Mouse (Mus musculus) testis, adult 2 months (tissue): ENCODE data around the gene Ccdc124. TPM values are rescaled to one million over a fixed set of nuclear protein-coding genes. Genes with fewer than 3 reads are reported as not detected.
A peak's percentile ranks its signal among the peaks of the same experiment; 100 is the strongest.

ENCODE experiments used
- H3K27ac ChIP-seq: fragments of 200-500 bp; 2 replicates; pipeline ENCODE4 v1.5.1; 2012; ENCODE audit warnings: low read depth, low read length; ENCODE audit not compliant: control insufficient read depth, insufficient read depth
- H3K27me3 ChIP-seq: fragments of 200-500 bp; 2 replicates; pipeline ENCODE4 v1.6.1; 2012; ENCODE audit warnings: mild to moderate bottlenecking, low read length, moderate library complexity; ENCODE audit not compliant: control insufficient read depth, insufficient read depth
- H3K36me3 ChIP-seq: fragments of 200-500 bp; 2 replicates; pipeline ENCODE4 v1.6.1; 2012; ENCODE audit warnings: mild to moderate bottlenecking, low read length; ENCODE audit not compliant: control insufficient read depth, insufficient read depth
- H3K4me1 ChIP-seq: fragments of 200-500 bp; 2 replicates; pipeline ENCODE4 v1.6.1; 2012; ENCODE audit warnings: low read length; ENCODE audit not compliant: control insufficient read depth, insufficient read depth
- H3K4me3 ChIP-seq: fragments of 200-500 bp; 2 replicates; pipeline ENCODE4 v1.5.1; 2012; ENCODE audit warnings: low read depth, mild to moderate bottlenecking, low read length, moderate library complexity, mixed read lengths; ENCODE audit not compliant: control insufficient read depth
- CTCF ChIP-seq: fragments of 200-500 bp; IDR thresholded peaks from 2 replicates; pipeline ENCODE4 v1.5.1; 2012; ENCODE audit warnings: low read depth, mild to moderate bottlenecking, inconsistent platforms, low read length, moderate library complexity; ENCODE audit not compliant: control insufficient read depth, insufficient read depth, insufficient replicate concordance
- POLR2A ChIP-seq: fragments of 200-500 bp; IDR thresholded peaks from 2 replicates; pipeline ENCODE4 v1.6.1; 2012; ENCODE audit warnings: low read depth, mild to moderate bottlenecking, inconsistent platforms, low read length, moderate library complexity; ENCODE audit not compliant: control insufficient read depth
- polyA plus RNA-seq: library from polyadenylated mRNA; depleted of rRNA; stranded (reverse); fragments of >200 nt; gene quantifications from 2 replicates; pipeline ENCODE4 v1.2.3, GENCODE M21; 2012

Ccdc124 gene
- polyA plus RNA-seq, 1 experiment: 51.3 TPM

- TF ChIP-seq POLR2A: no peak
- TF ChIP-seq CTCF: no peak
- no peak overlapping the region for H3K27ac ChIP-seq
- H3K36me3 ChIP-seq: no peaks in the 10 kb centered on the region; the same call in 1 of the 2 replicates
- no peak overlapping the region for H3K4me3 ChIP-seq
- H3K27me3 ChIP-seq: no peaks in the 10 kb centered on the region
- H3K4me1 ChIP-seq: peaks cover 21% of the 10 kb centered on the region
These were observed 21.2 kb upstream of the Ccdc124 start for GRCm38 (mm10) chr8:70894771-70895545.

- H3K27ac ChIP-seq: no peak overlapping the region
- H3K4me1 ChIP-seq: peaks cover 21% of the 10 kb centered on the region
- no peaks in the 10 kb centered on the region; the same call in 1 of the 2 replicates for H3K36me3 ChIP-seq
- H3K4me3 ChIP-seq: no peak overlapping the region
- H3K27me3 ChIP-seq: no peaks in the 10 kb centered on the region
- TF ChIP-seq POLR2A (no peak), CTCF (no peak)
These were observed 20.6 kb upstream of the Ccdc124 start for GRCm38 (mm10) chr8:70894385-70894720.

GRCm38 (mm10) chr8:70893656-70894384 is 20.1 kb upstream of the Ccdc124 start:
- Histone ChIP-seq H3K36me3 (no peaks in the 10 kb centered on the region; the same call in 1 of the 2 replicates), H3K4me3 (no peak overlapping the region), H3K27ac (no peak overlapping the region), H3K27me3 (no peaks in the 10 kb centered on the region), H3K4me1 (peaks cover 21% of the 10 kb centered on the region)
- TF ChIP-seq CTCF: peak; percentile 44; the same call in 1 of the 2 replicates
- TF ChIP-seq POLR2A: no peak

GRCm38 (mm10) chr8:70892896-70893655 is 19.3 kb upstream of the Ccdc124 start:
- no peaks in the 10 kb centered on the region for H3K27me3 ChIP-seq
- peaks cover 18% of the 10 kb centered on the region for H3K4me1 ChIP-seq
- no peak for TF ChIP-seq POLR2A
- TF ChIP-seq CTCF: no peak
- no peaks in the 10 kb centered on the region; the same call in 1 of the 2 replicates for H3K36me3 ChIP-seq
- no peak overlapping the region for H3K27ac ChIP-seq
- peak overlapping the region; percentile 50 for H3K4me3 ChIP-seq

- no peaks in the 10 kb centered on the region for H3K27me3 ChIP-seq
- H3K4me1 ChIP-seq: peaks cover 22% of the 10 kb centered on the region
- no peaks in the 10 kb centered on the region; the same call in 1 of the 2 replicates for H3K36me3 ChIP-seq
- TF ChIP-seq POLR2A (no peak), CTCF (no peak)
- H3K4me3 ChIP-seq: peak within 1 kb of the TSS; percentile 50
- no peak within 1 kb of the TSS for H3K27ac ChIP-seq
These were observed 18.5 kb upstream of the Ccdc124 start, which contains the start of gene Slc5a5 for GRCm38 (mm10) chr8:70892022-70892895. TSS of gene Slc5a5 (minus strand) at chr8:70892757.

- Histone ChIP-seq H3K4me3 (peak overlapping the region; percentile 22; the same call in 1 of the 2 replicates), H3K27ac (no peak overlapping the region), H3K4me1 (peaks cover 19% of the 10 kb centered on the region), H3K36me3 (no peaks in the 10 kb centered on the region; the same call in 1 of the 2 replicates), H3K27me3 (no peaks in the 10 kb centered on the region)
- no peak for TF ChIP-seq CTCF
- no peak for TF ChIP-seq POLR2A
These were observed 17.6 kb upstream of the Ccdc124 start for GRCm38 (mm10) chr8:70891356-70891755.
